Mouse (Mus musculus): ENCODE measurements around the gene Mast1.
A peak's percentile ranks its signal among the peaks of the same experiment; 100 is the strongest.

Gene Mast1

DNA sequence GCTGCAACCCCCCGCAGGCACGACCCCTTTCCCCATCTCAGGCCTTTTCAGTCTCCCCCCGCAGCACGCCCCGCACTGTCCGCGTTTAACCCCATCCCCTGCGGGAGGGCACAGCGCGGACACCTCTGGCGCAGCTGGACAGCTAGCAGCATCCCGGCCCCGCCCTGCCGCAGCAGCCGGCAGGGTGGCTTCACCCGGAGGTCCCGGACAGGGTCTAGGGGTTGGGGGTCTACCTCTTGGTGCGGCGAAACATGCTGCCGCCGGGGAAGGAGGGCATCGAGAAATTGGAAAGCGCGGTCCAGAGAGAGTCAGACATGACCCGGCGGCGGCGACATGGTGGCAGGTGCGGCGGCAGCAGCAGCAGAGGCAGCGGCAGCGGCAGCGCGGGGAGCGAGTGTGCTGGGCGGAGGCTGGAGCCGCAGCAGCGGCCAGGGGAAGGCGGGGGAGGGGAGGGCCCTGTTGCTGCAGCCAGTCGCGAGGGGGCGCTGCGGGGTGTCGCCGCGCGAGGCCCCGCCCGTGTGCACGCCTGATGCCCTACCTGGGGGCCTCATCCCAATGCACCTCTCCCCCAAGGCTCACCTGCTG, at the start of gene Mast1:
TSS of gene Mast1 (minus strand) at position 398 of the 585 bp plus-strand sequence.
- peak; percentile 49; the same call in 1 of the 2 replicates for ATAC-seq (ENCODE audit: insufficient number of reproducible peaks, low FRiP score, low TSS enrichment)

- ATAC-seq (ENCODE audit: insufficient number of reproducible peaks, low FRiP score, low TSS enrichment) = no peak
These were observed 49.3 kb upstream of the Mast1 start for GRCm38 (mm10) chr8:84986379-84986945.

GRCm38 (mm10) chr8:84985684-84986378, 48.7 kb upstream of the Mast1 start:
- ATAC-seq (ENCODE audit: insufficient number of reproducible peaks, low FRiP score, low TSS enrichment) = peak; percentile 67

DNA sequence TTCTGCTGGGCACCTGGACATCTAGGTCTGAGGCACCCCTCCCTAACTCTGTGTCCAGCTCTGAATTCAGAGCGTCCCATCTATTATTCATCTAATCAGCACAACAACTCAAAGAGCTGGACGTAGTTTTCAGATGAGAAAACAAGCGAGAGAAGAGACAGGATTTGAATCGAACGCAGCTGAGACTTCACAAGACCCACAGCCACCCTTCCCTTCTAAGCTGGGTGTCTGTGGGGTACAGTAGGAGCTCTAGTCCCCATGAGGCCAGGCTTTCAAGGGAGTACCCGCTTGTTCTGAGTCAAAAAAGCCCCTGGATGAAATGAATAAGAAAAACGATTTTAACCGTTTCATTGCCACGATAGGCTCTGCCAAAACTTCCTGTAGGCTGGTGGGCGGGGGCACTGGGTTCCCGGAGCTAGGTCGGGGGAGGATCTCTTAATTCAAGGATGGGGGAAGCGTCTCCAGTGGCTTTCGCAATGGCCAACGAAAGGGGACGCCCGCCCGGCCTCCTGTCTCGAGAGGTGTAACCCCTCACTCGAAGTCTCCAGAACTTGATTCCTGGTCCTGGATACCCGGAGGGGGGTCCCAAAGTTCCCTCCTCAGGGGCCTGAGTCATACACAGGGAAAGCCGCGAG, 48.0 kb upstream of the Mast1 start:
- no peak for ATAC-seq (ENCODE audit: insufficient number of reproducible peaks, low FRiP score, low TSS enrichment)

- ATAC-seq (ENCODE audit: insufficient number of reproducible peaks, low FRiP score, low TSS enrichment) = no peak
These were observed 47.3 kb upstream of the Mast1 start for GRCm38 (mm10) chr8:84984294-84985048.

- ATAC-seq (ENCODE audit: insufficient number of reproducible peaks, low FRiP score, low TSS enrichment) = no peak
These were observed 45.4 kb upstream of the Mast1 start for GRCm38 (mm10) chr8:84982499-84983011.

DNA sequence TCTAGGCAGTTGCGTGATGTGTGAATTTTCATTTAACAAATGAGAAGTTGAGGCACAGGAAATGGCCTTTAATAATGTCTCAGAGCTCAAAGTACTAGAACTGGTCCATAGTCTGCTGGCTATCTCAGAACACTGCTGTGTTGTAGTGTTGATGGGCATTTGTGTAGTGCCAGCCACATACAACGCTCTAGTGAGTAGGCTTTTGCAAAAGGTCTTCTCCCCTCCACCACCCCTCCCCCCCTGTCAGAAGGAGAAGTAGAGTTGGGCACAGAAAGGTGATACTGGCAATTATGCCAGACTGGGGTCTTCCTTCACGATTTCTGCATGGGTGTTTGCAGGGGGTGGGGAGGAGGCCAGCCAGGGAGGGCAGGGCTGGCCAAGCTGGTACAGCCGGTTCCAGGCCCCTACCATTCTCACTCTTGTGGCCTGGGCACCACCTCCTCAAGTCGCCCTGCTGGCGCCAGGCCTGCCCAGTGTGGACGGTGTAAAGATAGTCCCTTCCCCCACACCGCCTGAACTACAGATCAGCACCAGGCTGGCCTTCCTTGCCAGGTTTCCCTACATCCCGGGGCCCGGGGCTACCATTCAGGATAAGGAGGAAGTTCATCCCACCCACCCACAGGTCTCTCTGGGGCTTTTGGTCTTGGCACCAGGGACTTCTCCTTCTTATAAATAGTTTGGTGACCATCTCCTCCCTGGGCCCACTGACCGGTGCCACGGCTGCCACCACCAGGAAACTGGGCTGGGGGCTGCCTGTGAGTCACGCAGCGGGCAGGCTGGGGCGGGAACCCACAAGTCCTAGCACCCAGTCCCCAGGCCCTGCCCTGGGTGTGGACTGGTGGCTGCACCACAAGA, 44.7 kb upstream of the Mast1 start:
- ATAC-seq (ENCODE audit: insufficient number of reproducible peaks, low FRiP score, low TSS enrichment) = no peak

DNA sequence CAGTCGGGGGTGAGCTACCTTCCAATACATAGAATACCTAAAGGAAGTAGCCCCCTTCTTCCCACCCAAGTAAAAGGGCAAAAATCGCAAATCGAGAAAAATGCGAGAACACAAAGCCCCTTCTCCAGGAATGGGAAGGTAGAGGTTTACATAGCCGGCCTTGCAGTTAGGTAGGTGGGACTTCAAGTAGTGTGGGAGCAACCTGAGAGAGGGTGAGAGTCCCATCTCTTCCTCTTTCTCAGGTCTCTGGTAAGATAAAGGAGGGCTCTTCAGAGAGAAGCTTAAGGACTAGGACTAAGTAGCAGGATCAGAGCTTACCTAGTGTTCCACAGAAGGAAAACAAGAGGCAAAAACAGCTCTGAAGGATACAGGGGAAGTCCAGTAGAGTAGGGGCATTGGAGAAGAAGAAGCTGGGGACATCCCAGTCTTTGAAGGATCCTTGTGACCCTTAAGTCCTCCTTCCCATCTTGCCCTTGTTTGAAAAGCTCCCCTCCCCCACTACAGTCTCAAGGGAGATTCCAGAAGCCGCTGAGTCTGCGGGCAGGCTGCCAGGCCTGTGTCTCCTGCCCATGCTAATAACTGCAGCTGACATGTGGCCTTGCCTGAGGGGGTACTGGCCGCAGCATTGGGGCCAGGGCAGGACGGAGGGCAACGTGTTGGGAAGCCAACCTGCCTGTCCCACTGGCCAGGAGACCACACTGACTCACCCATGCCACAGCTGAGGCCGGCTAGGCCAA, 43.6 kb upstream of the Mast1 start:
- no peak for ATAC-seq (ENCODE audit: insufficient number of reproducible peaks, low FRiP score, low TSS enrichment)

- ATAC-seq (ENCODE audit: insufficient number of reproducible peaks, low FRiP score, low TSS enrichment) = peak; percentile 43
These were observed 42.7 kb upstream of the Mast1 start for GRCm38 (mm10) chr8:84979599-84980421.

GRCm38 (mm10) chr8:84978248-84978940, 41.2 kb upstream of the Mast1 start, which contains the start of gene Junb:
Gene Junb (minus strand): TSS chr8:84978718.
- peak; percentile 29; the same call in 1 of the 2 replicates for ATAC-seq (ENCODE audit: insufficient number of reproducible peaks, low FRiP score, low TSS enrichment)

DNA sequence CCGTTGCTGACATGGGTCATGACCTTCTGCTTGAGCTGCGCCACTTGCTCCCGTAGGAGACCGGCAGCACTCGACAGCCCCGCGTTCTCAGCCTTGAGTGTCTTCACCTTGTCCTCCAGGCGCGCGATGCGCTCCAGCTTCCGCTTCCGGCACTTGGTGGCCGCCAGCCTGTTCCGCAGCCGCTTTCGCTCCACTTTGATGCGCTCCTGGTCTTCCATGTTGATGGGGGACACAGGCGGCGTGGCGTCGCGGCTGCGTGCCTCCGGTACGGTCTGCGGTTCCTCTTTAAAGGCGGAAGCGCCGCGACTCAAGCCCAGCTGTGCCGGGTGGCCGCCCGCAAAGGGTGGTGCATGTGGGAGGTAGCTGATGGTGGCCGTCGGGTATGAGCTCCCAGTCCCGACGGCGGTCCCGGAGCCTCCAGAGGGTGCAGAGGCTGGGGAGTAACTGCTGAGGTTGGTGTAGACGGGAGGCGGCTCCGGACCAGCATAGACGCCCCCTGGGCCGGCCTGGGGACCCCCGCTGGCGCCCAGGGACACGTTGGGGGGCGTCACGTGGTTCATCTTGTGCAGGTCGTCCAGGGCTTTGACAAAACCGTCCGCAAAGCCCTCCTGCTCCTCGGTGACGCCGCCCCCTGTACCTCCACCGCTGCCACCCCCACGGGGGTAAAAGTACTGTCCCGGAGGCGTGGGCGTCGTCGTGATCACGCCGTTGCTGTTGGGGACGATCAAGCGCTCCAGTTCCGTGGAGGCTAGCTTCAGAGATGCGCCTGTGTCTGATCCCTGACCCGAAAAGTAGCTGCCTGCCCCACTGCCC, 40.5 kb upstream of the Mast1 start:
- no peak for ATAC-seq (ENCODE audit: insufficient number of reproducible peaks, low FRiP score, low TSS enrichment)

GRCm38 (mm10) chr8:84976763-84977434, 39.7 kb upstream of the Mast1 start:
- ATAC-seq (ENCODE audit: insufficient number of reproducible peaks, low FRiP score, low TSS enrichment) = no peak

DNA sequence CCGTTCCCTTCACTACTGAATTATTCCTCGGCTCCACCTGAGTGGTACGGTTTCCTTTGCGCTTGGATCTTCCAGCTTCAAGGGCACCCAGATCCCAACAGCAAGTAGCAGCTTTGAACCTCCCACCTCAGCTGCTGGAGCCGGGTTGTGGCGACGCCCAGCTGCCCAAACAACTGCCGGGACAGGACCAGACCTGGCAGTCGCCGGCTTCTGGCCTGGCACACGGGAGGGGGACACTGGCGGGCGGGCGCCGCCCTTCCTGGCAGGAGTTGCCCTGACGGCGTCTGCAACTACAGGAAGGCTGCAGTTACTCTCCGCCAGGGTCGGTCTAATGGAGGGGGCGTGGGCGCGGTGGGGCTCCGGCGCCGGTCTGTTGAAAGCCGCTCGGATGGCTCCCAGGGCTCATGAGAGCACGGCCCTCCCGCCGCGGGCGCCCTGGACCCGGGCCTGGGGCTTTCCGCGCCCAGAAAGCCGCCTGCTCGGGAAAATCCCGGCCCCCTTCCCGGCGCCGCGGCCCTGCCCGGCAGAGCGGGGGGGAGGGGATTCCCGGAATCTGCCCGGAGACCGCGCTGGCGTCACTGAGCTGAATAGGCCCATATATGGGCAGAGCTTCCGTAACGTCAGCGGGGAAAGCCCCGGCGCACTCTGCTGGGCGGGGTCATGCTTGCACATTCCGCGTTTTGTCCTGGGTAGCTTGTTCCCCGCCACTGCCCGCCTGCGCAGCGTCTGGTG, 39.0 kb upstream of the Mast1 start:
- peak; percentile 65 for ATAC-seq (ENCODE audit: insufficient number of reproducible peaks, low FRiP score, low TSS enrichment)

GRCm38 (mm10) chr8:84975434-84975833, 38.3 kb upstream of the Mast1 start:
- no peak for ATAC-seq (ENCODE audit: insufficient number of reproducible peaks, low FRiP score, low TSS enrichment)

- ATAC-seq (ENCODE audit: insufficient number of reproducible peaks, low FRiP score, low TSS enrichment) = no peak
These were observed 37.5 kb upstream of the Mast1 start for GRCm38 (mm10) chr8:84974543-84975142.

Data from cerebellum, adult (tissue).